Mouse (Mus musculus) stomach, postnatal 0 days (tissue): ENCODE results near the gene 4930435E12Rik. TPM values are rescaled to one million over a fixed set of nuclear protein-coding genes. Genes with fewer than 3 reads are reported as not detected.

ENCODE experiments used
- ATAC-seq: fragments of 200-750 bp; cut with Nextera tagmentation; 2 replicates; pipeline ENCODE4 v1.8.0; 2017; ENCODE audit not compliant: low FRiP score, low TSS enrichment
- DNase-seq: peaks from one replicate; pipeline ENCODE4 v3.0.0-alpha.2; 2016; ENCODE audit warnings: low spot score
- H3K27ac ChIP-seq: fragments of 300-500 bp; sonication (generic); replicated peaks from 2 replicates; pipeline ENCODE4 v1.5.1; 2014; ENCODE audit warnings: mild to moderate bottlenecking, control low read depth
- H3K27me3 ChIP-seq: fragments of 300-500 bp; sonication (generic); 2 replicates; pipeline ENCODE4 v1.6.1; 2014; ENCODE audit warnings: low read length; ENCODE audit not compliant: control insufficient read depth, insufficient read depth
- H3K36me3 ChIP-seq: fragments of 300-500 bp; sonication (generic); 2 replicates; pipeline ENCODE4 v1.6.1; 2014; ENCODE audit warnings: low read length, mixed read lengths; ENCODE audit not compliant: control insufficient read depth, insufficient read depth
- H3K4me1 ChIP-seq: fragments of 300-500 bp; sonication (generic); replicated peaks from 2 replicates; pipeline ENCODE4 v1.6.1; 2014; ENCODE audit warnings: antibody characterized with exemption; ENCODE audit not compliant: control insufficient read depth, insufficient read depth
- H3K4me2 ChIP-seq: fragments of 300-500 bp; sonication (generic); replicated peaks from 2 replicates; pipeline ENCODE4 v1.6.1; 2014; ENCODE audit warnings: low read depth, mild to moderate bottlenecking, control low read depth, moderate library complexity
- H3K4me3 ChIP-seq: fragments of 300-500 bp; sonication (generic); 2 replicates; pipeline ENCODE4 v1.5.1; 2014; ENCODE audit warnings: low read depth, low read length, control low read depth
- H3K9ac ChIP-seq: fragments of 300-500 bp; sonication (generic); 2 replicates; pipeline ENCODE4 v1.6.1; 2014; ENCODE audit warnings: mild to moderate bottlenecking, low read length, control low read depth, mixed read lengths
- H3K9me3 ChIP-seq: fragments of 300-500 bp; sonication (generic); 2 replicates; pipeline ENCODE4 v1.6.1; 2016; ENCODE audit warnings: low read length; ENCODE audit not compliant: control insufficient read depth
- CTCF ChIP-seq: IDR thresholded peaks from 2 replicates; pipeline ENCODE4 v1.5.1; 2016; ENCODE audit warnings: antibody characterized with exemption, low read depth, mild to moderate bottlenecking, moderate library complexity
- EP300 ChIP-seq: optimal IDR thresholded peaks from 2 replicates; pipeline ENCODE3; 2016; ENCODE audit warnings: antibody characterized with exemption
- WGBS: fragments of 180-500 bp; shearing (Covaris S2); extraction: QIAGEN DNeasy Blood & Tissue Kit; methylation state at CpG from one replicate; pipeline ENCODE4 v1.1.7; 2014; 5-methylcytosine and 5-hydroxymethylcytosine counted together
- polyA plus RNA-seq: library from polyadenylated mRNA; unstranded; fragments of >200 nt; fragmentation: Nextera tagmentation; extraction: Ambion mirVana; gene quantifications from 2 replicates; pipeline ENCODE4 v1.2.1, GENCODE M21; 2015

4930435E12Rik gene
- polyA plus RNA-seq, 1 experiment from 2014 or later: not detected

DNA sequence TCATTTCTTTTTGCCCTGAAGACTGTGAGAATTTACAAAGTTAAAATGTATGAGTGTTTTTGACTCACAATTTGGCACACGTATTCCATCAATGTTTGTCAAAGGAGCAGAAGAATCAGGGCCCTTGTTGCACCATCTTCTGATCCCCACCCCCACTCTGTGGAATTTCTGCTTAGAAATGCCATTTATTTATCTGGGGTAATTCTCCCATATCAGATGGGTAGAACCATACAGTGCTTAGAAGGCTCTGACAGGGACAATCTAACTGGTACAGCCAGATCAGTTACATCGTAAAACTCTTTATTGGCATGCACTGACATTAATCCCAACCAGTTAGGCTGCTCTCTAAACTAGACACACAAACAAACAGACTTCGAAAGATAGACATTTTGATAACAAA lies 38.6 kb downstream of the 4930435E12Rik start:
- TF ChIP-seq CTCF (no peak), EP300 (no peak)
- no peak overlapping the region for H3K27ac ChIP-seq

DNA sequence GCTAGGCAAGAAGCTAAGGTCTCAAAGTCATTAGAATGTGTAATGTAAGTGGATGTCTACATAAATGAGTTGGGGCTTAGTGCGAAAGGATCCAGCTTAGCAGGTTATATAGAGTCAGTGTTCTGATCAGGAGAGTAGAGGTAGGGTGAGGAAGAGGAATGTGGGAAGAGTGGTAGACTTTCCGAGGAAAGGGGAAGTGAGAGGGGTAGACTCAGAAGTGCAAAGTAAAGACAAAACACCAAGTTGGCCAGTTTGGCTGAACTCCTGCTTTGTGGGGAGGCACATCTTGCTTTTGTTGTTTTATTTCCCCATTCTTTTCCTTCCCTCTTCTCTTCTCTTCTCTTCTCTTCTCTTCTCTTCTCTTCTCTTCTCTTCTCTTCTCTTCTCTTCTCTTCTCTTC lies 39.5 kb downstream of the 4930435E12Rik start:
- H3K4me3 ChIP-seq: no peak overlapping the region

More for the DNA sequence above, 38.6 kb downstream of the 4930435E12Rik start:
- ATAC-seq: no peak
- Histone ChIP-seq H3K4me3 (no peak overlapping the region), H3K36me3 (no peaks in the 10 kb centered on the region), H3K9ac (no peak overlapping the region), H3K27me3 (no peaks in the 10 kb centered on the region), H3K4me1 (no peaks in the 10 kb centered on the region), H3K4me2 (no peak overlapping the region), H3K9me3 (no peaks in the 10 kb centered on the region)
- WGBS: 69% methylated on average over 3 of the region's 3 CpGs
- no peak for DNase-seq

DNA sequence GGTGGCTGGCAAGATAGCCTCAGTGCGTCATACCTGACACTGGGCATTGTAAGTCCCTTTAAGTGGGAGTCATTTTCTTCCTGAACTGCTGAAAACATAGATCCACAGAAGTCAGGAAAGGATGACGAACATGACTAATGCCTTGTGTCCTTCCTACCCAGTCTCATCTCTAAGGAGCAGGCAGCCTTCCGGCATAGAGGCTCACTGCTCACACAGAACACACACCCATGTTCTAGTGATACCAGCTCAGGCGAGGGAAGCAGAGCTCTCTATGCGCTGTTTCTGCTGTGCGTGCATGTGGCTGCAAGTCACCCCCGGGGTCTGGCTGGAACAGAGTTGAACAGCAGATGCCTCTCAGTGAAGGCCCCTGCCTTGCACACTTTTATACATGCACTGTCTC lies 43.2 kb downstream of the 4930435E12Rik start:
- H3K4me3 ChIP-seq: no peak overlapping the region
- TF ChIP-seq CTCF (no peak), EP300 (no peak)
- no peak for DNase-seq
- no peaks in the 10 kb centered on the region for H3K36me3 ChIP-seq
- 0 out of 2 replicates have a peak, but pooled peaks have one; percentile 51 for ATAC-seq
- H3K9me3 ChIP-seq: no peaks in the 10 kb centered on the region
- H3K27ac ChIP-seq: no peak overlapping the region
- no peaks in the 10 kb centered on the region for H3K27me3 ChIP-seq
- WGBS: 70% methylated on average over 7 of the region's 7 CpGs
- no peak overlapping the region for H3K9ac ChIP-seq
- H3K4me2 ChIP-seq: no peak overlapping the region
- no peaks in the 10 kb centered on the region for H3K4me1 ChIP-seq

More for the DNA sequence above, 39.5 kb downstream of the 4930435E12Rik start:
- H3K4me2 ChIP-seq: no peak overlapping the region
- TF ChIP-seq EP300 (no peak), CTCF (no peak)
- no peaks in the 10 kb centered on the region for H3K9me3 ChIP-seq
- ATAC-seq: no peak
- H3K9ac ChIP-seq: no peak overlapping the region
- 78% methylated on average over 2 of the region's 2 CpGs for WGBS
- H3K27ac ChIP-seq: no peak overlapping the region
- H3K36me3 ChIP-seq: no peaks in the 10 kb centered on the region
- DNase-seq: no peak
- H3K4me1 ChIP-seq: no peaks in the 10 kb centered on the region
- no peaks in the 10 kb centered on the region for H3K27me3 ChIP-seq

DNA sequence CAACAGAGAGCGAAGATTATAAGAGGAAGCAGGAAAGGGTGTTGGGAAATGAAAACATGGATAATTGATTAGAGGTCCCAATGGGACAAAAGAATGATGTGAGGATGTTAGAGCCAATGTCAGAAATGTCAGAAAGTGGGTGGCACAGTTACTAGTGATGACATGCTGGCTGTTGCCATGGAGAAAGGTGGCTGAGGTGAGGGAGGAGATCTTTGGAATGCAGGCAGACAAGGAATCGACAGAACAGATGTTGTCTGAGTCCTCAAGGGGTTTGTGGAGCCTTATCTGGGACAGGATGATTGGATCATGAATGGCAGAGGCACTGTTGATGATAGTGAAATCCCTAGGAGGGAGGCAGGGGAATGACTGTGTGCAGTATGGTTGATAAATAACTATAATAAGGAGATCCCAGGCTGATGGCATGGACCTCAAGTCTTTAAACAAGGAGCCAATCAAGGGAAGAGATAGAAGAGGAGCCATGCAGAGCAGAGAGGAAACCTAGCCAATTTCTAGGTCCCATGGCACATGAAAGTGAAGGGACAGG lies 46.0 kb downstream of the 4930435E12Rik start:
- DNase-seq: no peak
- no peak for ATAC-seq
- H3K4me3 ChIP-seq: no peak overlapping the region
- no peaks in the 10 kb centered on the region for H3K9me3 ChIP-seq
- H3K9ac ChIP-seq: no peak overlapping the region
- no peaks in the 10 kb centered on the region for H3K27me3 ChIP-seq
- 42% methylated on average over 2 of the region's 2 CpGs for WGBS
- H3K36me3 ChIP-seq: no peaks in the 10 kb centered on the region
- no peak overlapping the region for H3K27ac ChIP-seq
- TF ChIP-seq EP300 (no peak), CTCF (no peak)
- H3K4me1 ChIP-seq: no peaks in the 10 kb centered on the region
- no peak overlapping the region for H3K4me2 ChIP-seq

DNA sequence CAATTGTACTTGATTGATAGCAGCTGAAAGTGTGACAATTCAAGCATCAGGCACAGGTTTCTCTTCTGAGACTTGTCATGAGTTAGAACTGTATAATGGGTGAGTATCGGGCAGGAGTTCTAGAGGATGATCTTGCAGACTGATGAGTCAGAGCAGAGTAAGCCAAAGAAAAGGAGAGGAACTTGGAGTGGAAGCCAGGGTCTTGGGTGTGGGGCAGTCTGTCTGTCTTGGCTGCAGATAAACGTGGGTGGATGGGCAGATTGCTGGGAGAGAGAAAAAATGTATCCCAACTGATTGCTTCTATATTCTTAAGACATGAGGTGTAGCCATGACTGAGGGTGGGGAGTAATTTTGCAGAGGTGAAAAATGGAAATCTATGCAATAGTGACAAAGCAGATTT lies 46.6 kb downstream of the 4930435E12Rik start:
- no peaks in the 10 kb centered on the region for H3K36me3 ChIP-seq
- ATAC-seq (no peak), DNase-seq (no peak)
- no peak overlapping the region for H3K4me3 ChIP-seq
- 57% methylated on average over 2 of the region's 2 CpGs for WGBS
- H3K27me3 ChIP-seq: no peaks in the 10 kb centered on the region
- no peaks in the 10 kb centered on the region for H3K4me1 ChIP-seq
- TF ChIP-seq EP300 (no peak), CTCF (no peak)
- H3K9me3 ChIP-seq: no peaks in the 10 kb centered on the region
- H3K4me2 ChIP-seq: no peak overlapping the region
- H3K27ac ChIP-seq: no peak overlapping the region
- H3K9ac ChIP-seq: no peak overlapping the region

DNA sequence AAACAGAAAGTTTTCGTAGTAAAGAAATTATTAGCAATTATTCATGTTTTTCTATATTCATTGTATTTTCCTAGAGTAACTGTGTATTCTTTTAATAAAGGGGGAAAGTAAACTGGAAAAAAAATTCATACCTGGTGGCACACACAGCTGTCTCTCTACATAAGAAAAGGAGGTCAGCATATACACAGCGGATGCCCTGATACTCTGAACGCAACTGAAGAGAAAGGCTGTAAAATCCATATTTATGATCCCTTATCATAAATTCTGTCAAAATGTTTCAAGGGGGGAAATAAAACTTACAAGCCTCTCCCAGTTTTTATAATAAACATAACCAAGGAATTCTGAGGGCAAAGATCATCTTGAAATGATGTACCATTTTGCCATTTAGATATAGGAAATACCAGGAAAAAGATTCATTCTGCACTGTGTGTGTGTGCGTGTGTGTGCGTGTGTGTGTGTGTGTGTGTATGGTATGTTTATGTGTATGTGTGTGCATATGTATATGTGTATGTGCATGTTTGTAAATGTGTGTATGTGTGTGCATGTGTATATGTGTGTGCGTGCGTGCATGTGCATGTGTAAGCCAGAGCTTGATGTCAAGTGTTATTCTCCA lies 47.5 kb downstream of the 4930435E12Rik start:
- DNase-seq (no peak), ATAC-seq (no peak)
- H3K36me3 ChIP-seq: no peaks in the 10 kb centered on the region

More for the DNA sequence above, 47.5 kb downstream of the 4930435E12Rik start:
- 94% methylated on average over 7 of the region's 7 CpGs for WGBS
- no peaks in the 10 kb centered on the region for H3K9me3 ChIP-seq
- H3K9ac ChIP-seq: no peak overlapping the region
- TF ChIP-seq EP300 (no peak), CTCF (no peak)
- no peaks in the 10 kb centered on the region for H3K27me3 ChIP-seq
- no peaks in the 10 kb centered on the region for H3K4me1 ChIP-seq
- H3K4me3 ChIP-seq: no peak overlapping the region
- H3K4me2 ChIP-seq: no peak overlapping the region
- no peak overlapping the region for H3K27ac ChIP-seq
